Mouse (Mus musculus): Measurements from ENCODE around the gene Psma6.

GRCm38 (mm10) chr12:55389132-55390081 lies 5.4 kb downstream of the Psma6 start:
- TF ChIP-seq POLR2A (IDR thresholded peaks at IDR 0.05; ENCODE audit: low read depth, low read length), result no peak
- TF ChIP-seq CTCF (IDR thresholded peaks at IDR 0.05; ENCODE audit: extremely low read depth, insufficient read length, insufficient replicate concordance, low read depth, low read length), result no peak

All from small intestine, adult 2 months (tissue).